Comparison of ENCODE assay signal across 26 mouse cellular contexts in genomic region chr8:54122345-54122744, GRCm38 (mm10).
"Had no signal": no experiment of that assay in that cellular context is flagged by ENCODE, and none has a peak within 500 bp of the region (broad histone marks: within the 10 kb centered on the region; RNA-seq: fewer than 3 reads in every experiment).

No protein-coding gene starts in this region.

- H3K4me2 ChIP-seq: heart, embryonic 11.5 days; heart, embryonic 13.5 days; heart, embryonic 15.5 days; hindbrain, embryonic 13.5 days; hindbrain, embryonic 15.5 days; kidney, embryonic 15.5 days; limb, embryonic 13.5 days; limb, embryonic 15.5 days; liver, embryonic 12.5 days had no signal

- DNase-seq: gastrocnemius, postnatal 14 days; gastrocnemius, postnatal 36 days; heart, adult 11 months; heart, adult 2 months; heart, postnatal 14 days; heart, postnatal 36 days; kidney, adult 11 months; kidney, adult 2 months; kidney, adult 9 months; kidney, postnatal 14 days; kidney, postnatal 36 days; layer of hippocampus, adult 9-11 months; layer of hippocampus, postnatal 36 days; left cerebral cortex, postnatal 4 days had no signal

- H3K36me3 ChIP-seq: heart, embryonic 13.5 days; heart, embryonic 15.5 days; hindbrain, embryonic 13.5 days; hindbrain, embryonic 15.5 days; kidney, embryonic 15.5 days; limb, embryonic 13.5 days; limb, embryonic 15.5 days; liver, embryonic 12.5 days had no signal

- H3K4me1 ChIP-seq: hindbrain, embryonic 13.5 days; hindbrain, embryonic 15.5 days; kidney, embryonic 15.5 days; limb, embryonic 13.5 days; limb, embryonic 15.5 days; liver, embryonic 12.5 days had no signal

- H3K27me3 ChIP-seq: heart, embryonic 13.5 days; heart, embryonic 15.5 days; hindbrain, embryonic 13.5 days; hindbrain, embryonic 15.5 days; kidney, embryonic 15.5 days; limb, embryonic 13.5 days; limb, embryonic 15.5 days; liver, embryonic 12.5 days had no signal

- H3K9ac ChIP-seq: heart, embryonic 13.5 days; heart, embryonic 15.5 days; hindbrain, embryonic 13.5 days; hindbrain, embryonic 15.5 days; kidney, embryonic 15.5 days; limb, embryonic 13.5 days; limb, embryonic 15.5 days; liver, embryonic 12.5 days; liver, embryonic 14.5 days had no signal

- H3K4me3 ChIP-seq: heart, adult 2 months; heart, embryonic 13.5 days; heart, embryonic 15.5 days; hindbrain, embryonic 13.5 days; hindbrain, embryonic 15.5 days; kidney, embryonic 15.5 days; limb, embryonic 13.5 days; limb, embryonic 15.5 days; liver, embryonic 12.5 days had no signal

- H3K27ac ChIP-seq: heart, adult 2 months; heart, embryonic 13.5 days; heart, embryonic 15.5 days; hindbrain, embryonic 13.5 days; hindbrain, embryonic 15.5 days; hindbrain, postnatal 0 days; kidney, embryonic 15.5 days; kidney, postnatal 0 days; limb, embryonic 13.5 days; limb, embryonic 15.5 days; liver, embryonic 12.5 days; liver, embryonic 14.5 days had no signal

- H3K9me3 ChIP-seq: heart, embryonic 13.5 days; heart, embryonic 15.5 days; hindbrain, embryonic 13.5 days; hindbrain, embryonic 15.5 days; kidney, embryonic 15.5 days; limb, embryonic 13.5 days; limb, embryonic 15.5 days; liver, embryonic 12.5 days had no signal

- ATAC-seq: hindbrain, postnatal 0 days; liver, embryonic 12.5 days had no signal
